Mouse (Mus musculus) erythroblast, embryonic 14.5 days (primary cell): ENCODE results near the gene 1700067P10Rik. TPM values are rescaled to one million over a fixed set of nuclear protein-coding genes. Genes with fewer than 3 reads are reported as not detected.

Experiments
- H3K27me3 ChIP-seq: 2 replicates; pipeline ENCODE4 v1.6.1; 2012; ENCODE audit warnings: inconsistent platforms; ENCODE audit not compliant: control insufficient read depth
- H3K36me3 ChIP-seq: 2 replicates; pipeline ENCODE4 v1.6.1; 2012; ENCODE audit warnings: mild to moderate bottlenecking, inconsistent platforms; ENCODE audit not compliant: control insufficient read depth
- H3K4me1 ChIP-seq: 2 replicates; pipeline ENCODE4 v1.6.1; 2012; ENCODE audit warnings: inconsistent platforms; ENCODE audit not compliant: control insufficient read depth
- H3K4me3 ChIP-seq: replicated peaks from 2 replicates; pipeline ENCODE3; 2012; ENCODE audit warnings: moderate library complexity, mild to moderate bottlenecking, inconsistent platforms
- H3K9me3 ChIP-seq: 2 replicates; pipeline ENCODE4 v1.6.1; 2012; ENCODE audit warnings: low read length, inconsistent platforms, mixed read lengths; ENCODE audit not compliant: control insufficient read depth
- GATA1 ChIP-seq: IDR thresholded peaks from 2 replicates; pipeline ENCODE4 v1.6.1; 2012; ENCODE audit warnings: low read length, inconsistent platforms, mixed read lengths
- TAL1 ChIP-seq: IDR thresholded peaks from 3 replicates; pipeline ENCODE4 v1.6.1; 2012; ENCODE audit warnings: low read length, inconsistent platforms, mixed read lengths
- polyA plus RNA-seq: library from polyadenylated mRNA; stranded (reverse); fragments of >175 nt; gene quantifications from 2 replicates; pipeline ENCODE4 v1.2.3, GENCODE M21; 2012

1700067P10Rik gene
- polyA plus RNA-seq, 1 experiment = 0.03 TPM

GRCm38 (mm10) chr17:48057382-48057781, 31.7 kb upstream of the 1700067P10Rik start:
- Histone ChIP-seq H3K4me1 (no peaks in the 10 kb centered on the region), H3K4me3 (no peak overlapping the region), H3K9me3 (peaks cover 3% of the 10 kb centered on the region; the same call in 1 of the 2 replicates), H3K36me3 (no peaks in the 10 kb centered on the region), H3K27me3 (peaks cover 26% of the 10 kb centered on the region)
- TF ChIP-seq TAL1 = no peak
- no peak for TF ChIP-seq GATA1

- no peaks in the 10 kb centered on the region for H3K4me1 ChIP-seq
- no peaks in the 10 kb centered on the region for H3K27me3 ChIP-seq
- H3K9me3 ChIP-seq = no peaks in the 10 kb centered on the region
- H3K36me3 ChIP-seq = no peaks in the 10 kb centered on the region
- H3K4me3 ChIP-seq = no peak overlapping the region
- TF ChIP-seq TAL1 (no peak), GATA1 (no peak)
Measured at GRCm38 (mm10) chr17:48064196-48064843, 24.8 kb upstream of the 1700067P10Rik start.

DNA sequence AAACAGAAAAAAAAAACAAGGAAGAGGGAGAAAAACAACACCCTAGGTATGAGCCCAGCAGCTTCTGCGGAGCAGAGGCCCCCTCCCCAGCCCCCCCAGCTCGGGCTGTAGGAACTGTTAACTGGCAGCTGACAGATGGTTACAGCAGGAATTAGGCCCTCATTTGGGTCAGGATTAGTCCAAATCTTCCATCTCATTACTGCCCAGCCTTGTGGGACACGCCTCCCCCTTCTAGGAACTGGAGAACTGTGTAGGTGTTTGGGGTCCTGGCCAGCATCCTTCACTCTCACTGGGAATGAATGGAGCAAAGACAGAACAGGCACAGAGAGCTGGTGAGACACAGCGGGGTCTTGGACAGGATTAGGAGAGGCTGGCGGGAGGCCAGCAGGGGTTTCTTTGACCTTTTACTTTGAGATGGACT, 24.0 kb upstream of the 1700067P10Rik start:
- TF ChIP-seq TAL1 (no peak), GATA1 (no peak)
- Histone ChIP-seq H3K27me3 (no peaks in the 10 kb centered on the region), H3K4me3 (no peak overlapping the region), H3K4me1 (no peaks in the 10 kb centered on the region), H3K36me3 (no peaks in the 10 kb centered on the region), H3K9me3 (no peaks in the 10 kb centered on the region)

- H3K9me3 ChIP-seq = no peaks in the 10 kb centered on the region
- no peak overlapping the region for H3K4me3 ChIP-seq
- TF ChIP-seq TAL1 = no peak
- TF ChIP-seq GATA1 = no peak
- H3K27me3 ChIP-seq = no peaks in the 10 kb centered on the region
- H3K4me1 ChIP-seq = no peaks in the 10 kb centered on the region
- no peaks in the 10 kb centered on the region for H3K36me3 ChIP-seq
Measured at GRCm38 (mm10) chr17:48067083-48067614, 22.0 kb upstream of the 1700067P10Rik start.

DNA sequence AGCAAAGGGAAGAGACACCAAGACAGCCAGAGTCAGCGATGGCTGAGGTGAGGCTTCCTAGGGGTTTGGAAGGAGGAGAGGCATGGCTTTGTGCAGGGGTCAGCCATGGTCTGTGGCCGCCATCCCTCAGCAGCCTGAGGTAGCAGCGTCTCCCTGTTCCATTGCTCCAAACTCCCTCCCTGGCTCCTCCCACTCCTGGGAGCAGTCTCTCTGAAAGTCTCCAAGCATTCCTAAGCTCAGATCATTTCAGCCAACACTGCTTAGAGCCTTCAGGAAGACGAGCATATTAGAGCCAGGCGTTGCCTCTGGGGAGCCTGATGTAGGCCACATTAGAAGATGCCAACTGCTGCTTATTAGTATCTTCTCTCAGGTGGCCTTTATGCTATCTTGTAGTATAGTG, 21.4 kb upstream of the 1700067P10Rik start:
- TF ChIP-seq GATA1 (no peak), TAL1 (no peak)
- Histone ChIP-seq H3K36me3 (no peaks in the 10 kb centered on the region), H3K27me3 (no peaks in the 10 kb centered on the region), H3K4me3 (no peak overlapping the region), H3K9me3 (no peaks in the 10 kb centered on the region), H3K4me1 (no peaks in the 10 kb centered on the region)

DNA sequence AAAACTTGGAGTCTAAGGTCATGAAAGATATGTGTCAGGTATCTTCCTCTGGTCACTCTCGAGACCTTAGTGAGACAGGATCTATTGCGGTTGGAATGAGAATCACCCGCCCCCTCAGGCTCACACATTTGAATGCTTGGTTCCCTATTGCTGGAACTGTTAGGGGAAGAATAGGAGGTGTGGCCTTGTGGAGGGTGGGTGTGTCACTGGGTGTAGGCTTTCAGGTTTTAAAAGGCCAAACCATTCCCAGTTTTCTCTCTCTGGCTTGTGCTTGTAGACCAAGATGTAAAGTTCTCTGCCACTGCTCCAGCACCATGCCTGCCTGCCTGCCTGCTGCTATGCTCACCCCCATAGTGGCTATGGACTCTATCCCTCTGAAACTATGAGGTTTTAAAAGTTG, 8.5 kb upstream of the 1700067P10Rik start:
- no peaks in the 10 kb centered on the region for H3K4me1 ChIP-seq
- H3K36me3 ChIP-seq = no peaks in the 10 kb centered on the region
- H3K9me3 ChIP-seq = no peaks in the 10 kb centered on the region
- H3K4me3 ChIP-seq = no peak overlapping the region
- TF ChIP-seq GATA1 (no peak), TAL1 (no peak)
- no peaks in the 10 kb centered on the region for H3K27me3 ChIP-seq

DNA sequence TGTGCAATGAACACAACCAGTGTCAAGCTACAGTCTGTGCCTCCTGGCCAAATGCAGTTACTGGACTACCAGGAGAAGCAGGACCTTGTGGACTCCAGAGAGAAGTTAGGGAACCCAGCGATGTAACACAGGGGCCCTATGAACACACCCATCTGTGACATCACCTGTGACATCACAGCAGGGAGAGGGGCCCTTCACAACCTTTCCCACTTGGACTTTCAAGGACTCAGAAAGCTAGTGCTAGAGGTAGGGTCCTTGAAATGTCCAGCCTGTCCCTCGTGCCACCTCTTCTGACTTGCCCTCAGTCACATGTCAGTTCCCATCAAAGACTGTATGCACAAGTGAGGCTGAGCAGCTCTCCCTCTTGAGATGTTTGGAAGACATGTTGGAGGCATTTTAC, 327 bp downstream of the 1700067P10Rik start:
- H3K27me3 ChIP-seq = peaks cover 13% of the 10 kb centered on the region

GRCm38 (mm10) chr17:48090305-48090704, 1.2 kb downstream of the 1700067P10Rik start:
- no peak for TF ChIP-seq TAL1
- no peak for TF ChIP-seq GATA1
- no peaks in the 10 kb centered on the region for H3K4me1 ChIP-seq
- no peak overlapping the region for H3K4me3 ChIP-seq
- H3K27me3 ChIP-seq = peaks cover 22% of the 10 kb centered on the region
- H3K9me3 ChIP-seq = peaks cover 4% of the 10 kb centered on the region
- H3K36me3 ChIP-seq = no peaks in the 10 kb centered on the region

More for the DNA sequence above, 327 bp downstream of the 1700067P10Rik start:
- no peaks in the 10 kb centered on the region for H3K36me3 ChIP-seq
- no peaks in the 10 kb centered on the region for H3K4me1 ChIP-seq
- peaks cover 4% of the 10 kb centered on the region for H3K9me3 ChIP-seq
- TF ChIP-seq TAL1 = no peak
- TF ChIP-seq GATA1 = no peak
- no peak overlapping the region for H3K4me3 ChIP-seq

- H3K4me1 ChIP-seq = no peaks in the 10 kb centered on the region
- H3K27me3 ChIP-seq = peaks cover 52% of the 10 kb centered on the region
- TF ChIP-seq TAL1 (no peak), GATA1 (no peak)
- peaks cover 6% of the 10 kb centered on the region for H3K9me3 ChIP-seq
- no peak overlapping the region for H3K4me3 ChIP-seq
- no peaks in the 10 kb centered on the region for H3K36me3 ChIP-seq
Measured at GRCm38 (mm10) chr17:48093286-48093817, 4.2 kb downstream of the 1700067P10Rik start.
